In genomic region chr2:20525879-20526593, GRCm38 (mm10) we compare ENCODE assay signal across 8 mouse cellular contexts.
DNase-seq lines count a peak whose midpoint lies in the region; ATAC-seq lines count a peak whose summit lies in the region.

No protein-coding gene starts in this region.

- DNase-seq in hindbrain, embryonic 14.5 days (ENCODE audit: low spot score) = peak; percentile 23
- DNase-seq in natural killer cell, adult 2 months (ENCODE audit: low spot score in 2 of 2) = no peak
- DNase-seq in thymus, postnatal 25 days = no peak

- H3K9me3 ChIP-seq in hindbrain, embryonic 14.5 days (ENCODE audit: control insufficient read depth, low read length) = no peaks in the 10 kb centered on the region
- H3K9me3 ChIP-seq in hindbrain, embryonic 16.5 days (ENCODE audit: control insufficient read depth, low read length) = no peaks in the 10 kb centered on the region
- H3K9me3 ChIP-seq in intestine, embryonic 16.5 days (ENCODE audit: control insufficient read depth, low read length) = no peaks in the 10 kb centered on the region
- no peaks in the 10 kb centered on the region for H3K9me3 ChIP-seq in neural tube, embryonic 12.5 days

- no peak overlapping the region for H3K9ac ChIP-seq in hindbrain, embryonic 14.5 days
- H3K9ac ChIP-seq in hindbrain, embryonic 16.5 days (ENCODE audit: low read depth, low read length) = no peak overlapping the region
- H3K9ac ChIP-seq in intestine, embryonic 16.5 days (ENCODE audit: low read depth, low read length) = no peak overlapping the region
- no peak overlapping the region for H3K9ac ChIP-seq in neural tube, embryonic 12.5 days

- H3K27ac ChIP-seq in hindbrain, embryonic 14.5 days = no peak overlapping the region
- H3K27ac ChIP-seq in hindbrain, embryonic 16.5 days (ENCODE audit: low read depth, low read length) = no peak overlapping the region
- peak overlapping the region; percentile 77 for H3K27ac ChIP-seq in brown adipose tissue, adult 24 weeks (replicated peaks; ENCODE audit: low read depth, low read length)
- H3K27ac ChIP-seq in intestine, embryonic 16.5 days (ENCODE audit: low read length) = peak overlapping the region; percentile 74
- H3K27ac ChIP-seq in neural tube, embryonic 12.5 days = no peak overlapping the region

- H3K4me3 ChIP-seq in hindbrain, embryonic 14.5 days (replicated peaks; ENCODE audit: low read length) = no peak overlapping the region
- no peak overlapping the region for H3K4me3 ChIP-seq in hindbrain, embryonic 16.5 days (ENCODE audit: low read length)
- no peak overlapping the region for H3K4me3 ChIP-seq in brown adipose tissue, adult 24 weeks (ENCODE audit: insufficient read depth, low read depth, low read length)
- no peak overlapping the region for H3K4me3 ChIP-seq in intestine, embryonic 16.5 days (ENCODE audit: low read length)
- H3K4me3 ChIP-seq in neural tube, embryonic 12.5 days = no peak overlapping the region

- no peaks in the 10 kb centered on the region for H3K4me1 ChIP-seq in hindbrain, embryonic 14.5 days (replicated peaks; ENCODE audit: control insufficient read depth, insufficient read depth, low read length)
- no peaks in the 10 kb centered on the region for H3K4me1 ChIP-seq in hindbrain, embryonic 16.5 days (ENCODE audit: control insufficient read depth, insufficient read depth, low read depth, low read length)
- H3K4me1 ChIP-seq in brown adipose tissue, adult 24 weeks (ENCODE audit: control insufficient read depth, insufficient read depth, insufficient read length, low read length) = peaks cover 26% of the 10 kb centered on the region
- peaks cover 22% of the 10 kb centered on the region for H3K4me1 ChIP-seq in intestine, embryonic 16.5 days (ENCODE audit: control insufficient read depth, insufficient read depth, low read length)
- H3K4me1 ChIP-seq in neural tube, embryonic 12.5 days = peaks cover under 1% of the 10 kb centered on the region; the same call in 1 of the 2 replicates

- no peak for ATAC-seq in hindbrain, embryonic 14.5 days (ENCODE audit: low FRiP score)
- no peak for ATAC-seq in hindbrain, embryonic 16.5 days
- ATAC-seq in intestine, embryonic 16.5 days = peak; percentile 85
- ATAC-seq in neural tube, embryonic 12.5 days (ENCODE audit: low FRiP score, low read depth) = peak; percentile 36; the same call in 1 of the 2 replicates
- no peak for ATAC-seq in megakaryocyte progenitor cell, adult 5-6 weeks (replicated peaks; ENCODE audit: poor library complexity)

- H3K27me3 ChIP-seq in hindbrain, embryonic 14.5 days (ENCODE audit: control insufficient read depth, insufficient read depth, low read length) = peaks cover 7% of the 10 kb centered on the region; the same call in 1 of the 2 replicates
- 0 out of 2 replicates have a peak, but pooled peaks cover 3% of the 10 kb centered on the region for H3K27me3 ChIP-seq in hindbrain, embryonic 16.5 days (replicated peaks; ENCODE audit: control insufficient read depth, insufficient read depth, low read length)
- no peaks in the 10 kb centered on the region for H3K27me3 ChIP-seq in intestine, embryonic 16.5 days (replicated peaks; ENCODE audit: control insufficient read depth, insufficient read depth, low read length)
- H3K27me3 ChIP-seq in neural tube, embryonic 12.5 days (replicated peaks) = no peaks in the 10 kb centered on the region

- 19% methylated on average over 4 of the region's 4 CpGs for WGBS in hindbrain, embryonic 14.5 days
- WGBS in hindbrain, embryonic 16.5 days = 22% methylated on average over 4 of the region's 4 CpGs
- WGBS in intestine, embryonic 16.5 days = 24% methylated on average over 4 of the region's 4 CpGs
- WGBS in neural tube, embryonic 12.5 days = 26% methylated on average over 4 of the region's 4 CpGs

- no peaks in the 10 kb centered on the region for H3K36me3 ChIP-seq in hindbrain, embryonic 14.5 days (replicated peaks; ENCODE audit: control insufficient read depth, insufficient read depth)
- H3K36me3 ChIP-seq in hindbrain, embryonic 16.5 days (ENCODE audit: control insufficient read depth, insufficient read depth, low read length) = no peaks in the 10 kb centered on the region
- H3K36me3 ChIP-seq in intestine, embryonic 16.5 days (ENCODE audit: control insufficient read depth, insufficient read depth, low read length) = no peaks in the 10 kb centered on the region
- no peaks in the 10 kb centered on the region for H3K36me3 ChIP-seq in neural tube, embryonic 12.5 days

- H3K4me2 ChIP-seq in hindbrain, embryonic 14.5 days (replicated peaks) = no peak overlapping the region
- H3K4me2 ChIP-seq in hindbrain, embryonic 16.5 days (ENCODE audit: low read length) = no peak overlapping the region
- no peak overlapping the region for H3K4me2 ChIP-seq in intestine, embryonic 16.5 days (ENCODE audit: low read depth, low read length)
- H3K4me2 ChIP-seq in neural tube, embryonic 12.5 days (replicated peaks) = no peak overlapping the region

Comparison
In these comparisons a context has a peak if more than half of its experiments do, and no peak if none do; other contexts are left out.
1. ATAC-seq: peak in intestine, embryonic 16.5 days (single experiment) and neural tube, embryonic 12.5 days (single experiment); none in hindbrain, embryonic 14.5 days (single experiment), hindbrain, embryonic 16.5 days (single experiment) and megakaryocyte progenitor cell, adult 5-6 weeks (single experiment).
2. H3K27ac ChIP-seq: peak in brown adipose tissue, adult 24 weeks (single experiment) and intestine, embryonic 16.5 days (single experiment); none in hindbrain, embryonic 14.5 days (single experiment), hindbrain, embryonic 16.5 days (single experiment) and neural tube, embryonic 12.5 days (single experiment).